Mouse (Mus musculus) MEL (cell line): ENCODE data around the gene Dnajc11. TPM values are rescaled to one million over a fixed set of nuclear protein-coding genes. Genes with fewer than 3 reads are reported as not detected.

Experiments
- DNase-seq: peaks from one replicate; pipeline ENCODE4 v3.0.0; 2011; ENCODE audit warnings: low read depth, low spot score
- H3K27ac ChIP-seq: 2 replicates; pipeline ENCODE4 v1.5.1; 2012; ENCODE audit warnings: low read depth, mild to moderate bottlenecking, control low read depth, low read length, moderate library complexity; ENCODE audit not compliant: control insufficient read depth
- H3K27me3 ChIP-seq, 2 experiments: fragments of 150-350 bp in 1 of 2; sonication (generic) in 1 of 2; 2 replicates each; pipeline ENCODE4 v1.6.1; 2012; ENCODE audit warnings: low read length in 2 of 2, mild to moderate bottlenecking in 2 of 2, improper control_type of control experiment in 1 of 2, moderate library complexity in 1 of 2; ENCODE audit not compliant: insufficient read depth in 2 of 2, control insufficient read depth in 1 of 2
- H3K36me3 ChIP-seq, 2 experiments: 2 replicates each; pipeline ENCODE4 v1.6.1; 2012 to 2014; ENCODE audit warnings: low read length in 2 of 2, improper control_type of control experiment in 1 of 2, inconsistent platforms in 1 of 2, mild to moderate bottlenecking in 1 of 2; ENCODE audit not compliant: insufficient read depth in 2 of 2, control insufficient read depth in 1 of 2
- H3K4me1 ChIP-seq, 2 experiments: fragments of 150-350 bp in 1 of 2; sonication (generic) in 1 of 2; 2 replicates each; pipeline ENCODE4 v1.6.1; 2012; ENCODE audit warnings: low read length in 2 of 2, improper control_type of control experiment in 1 of 2, mild to moderate bottlenecking in 1 of 2; ENCODE audit not compliant: insufficient read depth in 2 of 2, control insufficient read depth in 1 of 2
- H3K4me3 ChIP-seq, 2 experiments: fragments of 150-350 bp in 1 of 2; sonication (generic) in 1 of 2; 2 replicates each; pipeline ENCODE4 v1.5.1; 2012; ENCODE audit warnings: low read depth in 2 of 2, low read length in 2 of 2, mild to moderate bottlenecking in 2 of 2, moderate library complexity in 2 of 2, control low read depth in 1 of 2, improper control_type of control experiment in 1 of 2; ENCODE audit not compliant: control insufficient read depth in 1 of 2, insufficient read depth in 1 of 2
- H3K79me2 ChIP-seq: 2 replicates; pipeline ENCODE4 v1.6.1; 2012; ENCODE audit warnings: mild to moderate bottlenecking, low read length, moderate library complexity; ENCODE audit not compliant: control insufficient read depth, poor library complexity, insufficient read depth
- H3K9ac ChIP-seq: 2 replicates; pipeline ENCODE4 v1.6.1; 2012; ENCODE audit warnings: low read depth, mild to moderate bottlenecking, control low read depth, low read length, moderate library complexity; ENCODE audit not compliant: control insufficient read depth, poor library complexity, severe bottlenecking
- H3K9me3 ChIP-seq: fragments of 150-350 bp; sonication (generic); replicated peaks from 2 replicates; pipeline ENCODE4 v1.6.1; 2012; ENCODE audit warnings: mild to moderate bottlenecking, low read length, improper control_type of control experiment, moderate library complexity; ENCODE audit not compliant: insufficient read depth
- CHD1 ChIP-seq: IDR thresholded peaks from 2 replicates; pipeline ENCODE4 v1.6.1; 2012; ENCODE audit warnings: low read depth, mild to moderate bottlenecking, inconsistent platforms, low read length, improper control_type of control experiment
- CHD2 ChIP-seq: IDR thresholded peaks from 2 replicates; pipeline ENCODE4 v1.6.1; 2011; ENCODE audit warnings: low read length, improper control_type of control experiment
- CTCF ChIP-seq, 3 experiments: IDR thresholded peaks in 2 of 3; conservative IDR thresholded peaks in 1 of 3; 2 replicates each; pipeline ENCODE4 v1.5.1; 2011 to 2012; ENCODE audit warnings: low read length in 3 of 3, low read depth in 2 of 3, mild to moderate bottlenecking in 2 of 3, improper control_type of control experiment in 1 of 3, inconsistent platforms in 1 of 3, mixed read lengths in 1 of 3, moderate library complexity in 1 of 3; ENCODE audit not compliant: control insufficient read depth in 1 of 3, insufficient read depth in 1 of 3, poor library complexity in 1 of 3, severe bottlenecking in 1 of 3
- E2F4 ChIP-seq: IDR thresholded peaks from 2 replicates; pipeline ENCODE4 v1.6.1; 2011; ENCODE audit warnings: low read depth, low read length, improper control_type of control experiment, borderline replicate concordance
- ELF1 ChIP-seq: IDR thresholded peaks from 2 replicates; pipeline ENCODE4 v1.6.1; 2014; ENCODE audit warnings: low read depth, mild to moderate bottlenecking, inconsistent platforms, low read length, improper control_type of control experiment, moderate library complexity
- EP300 ChIP-seq, 2 experiments: IDR thresholded peaks; 2 replicates each; pipeline ENCODE4 v1.6.1; 2011; ENCODE audit warnings: improper control_type of control experiment in 2 of 2, low read length in 2 of 2, low read depth in 1 of 2, mild to moderate bottlenecking in 1 of 2
- GABPA ChIP-seq: IDR thresholded peaks from 2 replicates; pipeline ENCODE4 v1.6.1; 2012; ENCODE audit warnings: low read depth, mild to moderate bottlenecking, inconsistent platforms, low read length, improper control_type of control experiment, moderate library complexity
- GATA1 ChIP-seq: IDR thresholded peaks from 2 replicates; pipeline ENCODE4 v1.6.1; 2011; ENCODE audit warnings: low read depth, low read length, improper control_type of control experiment
- JUND ChIP-seq: IDR thresholded peaks from 2 replicates; pipeline ENCODE4 v1.6.1; 2011; ENCODE audit warnings: low read depth, mild to moderate bottlenecking, improper control_type of control experiment, low read length
- KAT2A ChIP-seq: conservative IDR thresholded peaks from 2 replicates; pipeline ENCODE4 v1.6.1; 2012; ENCODE audit warnings: low read depth, low read length, improper control_type of control experiment, inconsistent platforms
- MAFK ChIP-seq: IDR thresholded peaks from 2 replicates; pipeline ENCODE4 v1.6.1; 2011; ENCODE audit warnings: low read depth, mild to moderate bottlenecking, low read length, improper control_type of control experiment, borderline replicate concordance
- MAZ ChIP-seq: IDR thresholded peaks from 2 replicates; pipeline ENCODE4 v1.6.1; 2012; ENCODE audit warnings: low read depth, mild to moderate bottlenecking, inconsistent platforms, low read length, improper control_type of control experiment
- MEF2A ChIP-seq: IDR thresholded peaks from 2 replicates; pipeline ENCODE4 v1.6.1; 2014; ENCODE audit warnings: low read depth, mild to moderate bottlenecking, inconsistent platforms, low read length, improper control_type of control experiment; ENCODE audit not compliant: poor library complexity, insufficient replicate concordance, severe bottlenecking; ENCODE audit errors: extremely low read depth
- MXI1 ChIP-seq: IDR thresholded peaks from 2 replicates; pipeline ENCODE4 v1.6.1; 2011; ENCODE audit warnings: mild to moderate bottlenecking, low read depth, low read length, improper control_type of control experiment
- MYC ChIP-seq: IDR thresholded peaks from 2 replicates; pipeline ENCODE4 v1.6.1; 2011; ENCODE audit warnings: low read depth, mild to moderate bottlenecking, low read length, improper control_type of control experiment, moderate library complexity
- NELFE ChIP-seq: IDR thresholded peaks from 2 replicates; pipeline ENCODE4 v1.6.1; 2011; ENCODE audit warnings: low read depth, low read length, improper control_type of control experiment
- NRF1 ChIP-seq: IDR thresholded peaks from 2 replicates; pipeline ENCODE4 v1.6.1; 2014; ENCODE audit warnings: low read depth, mild to moderate bottlenecking, inconsistent platforms, low read length, improper control_type of control experiment, moderate library complexity; ENCODE audit not compliant: poor library complexity, insufficient read depth, severe bottlenecking
- POLR2A ChIP-seq, 2 experiments: IDR thresholded peaks; 2 replicates each; pipeline ENCODE4 v1.6.1; 2011 to 2012; ENCODE audit warnings: low read length in 2 of 2, mild to moderate bottlenecking in 2 of 2, control low read depth in 1 of 2, improper control_type of control experiment in 1 of 2, low read depth in 1 of 2, moderate library complexity in 1 of 2; ENCODE audit not compliant: control insufficient read depth in 1 of 2, insufficient read depth in 1 of 2, poor library complexity in 1 of 2
- POLR2AphosphoS2 ChIP-seq: IDR thresholded peaks from 2 replicates; pipeline ENCODE4 v1.6.1; 2011; ENCODE audit warnings: low read length, improper control_type of control experiment
- RCOR1 ChIP-seq: IDR thresholded peaks from 2 replicates; pipeline ENCODE4 v1.6.1; 2012; ENCODE audit warnings: low read depth, mild to moderate bottlenecking, inconsistent platforms, low read length, improper control_type of control experiment
- SIN3A ChIP-seq: IDR thresholded peaks from 2 replicates; pipeline ENCODE4 v1.6.1; 2012; ENCODE audit warnings: low read length, improper control_type of control experiment, inconsistent platforms
- TAL1 ChIP-seq: IDR thresholded peaks from 2 replicates; pipeline ENCODE4 v1.6.1; 2012; ENCODE audit warnings: mild to moderate bottlenecking, inconsistent platforms, low read length, moderate library complexity, mixed read lengths
- TBP ChIP-seq: IDR thresholded peaks from 2 replicates; pipeline ENCODE4 v1.8.0; 2011; ENCODE audit warnings: low read depth, low read length, improper control_type of control experiment
- TCF12 ChIP-seq: IDR thresholded peaks from 2 replicates; pipeline ENCODE4 v1.6.1; 2014; ENCODE audit warnings: low read depth, mild to moderate bottlenecking, inconsistent platforms, low read length, improper control_type of control experiment, moderate library complexity
- USF2 ChIP-seq, 2 experiments: IDR thresholded peaks; 2 replicates each; pipeline ENCODE4 v1.6.1; 2011 to 2012; ENCODE audit warnings: improper control_type of control experiment in 2 of 2, low read length in 2 of 2, borderline replicate concordance in 1 of 2, inconsistent platforms in 1 of 2, low read depth in 1 of 2, mild to moderate bottlenecking in 1 of 2; ENCODE audit not compliant: insufficient read depth in 1 of 2
- ZC3H11A ChIP-seq: IDR thresholded peaks from 2 replicates; pipeline ENCODE4 v1.6.1; 2012; ENCODE audit warnings: low read depth, mild to moderate bottlenecking, inconsistent platforms, low read length, improper control_type of control experiment
- ZKSCAN1 ChIP-seq: IDR thresholded peaks from 2 replicates; pipeline ENCODE4 v1.6.1; 2012; ENCODE audit warnings: low read depth, mild to moderate bottlenecking, inconsistent platforms, low read length, improper control_type of control experiment, moderate library complexity
- ZMIZ1 ChIP-seq: IDR thresholded peaks from 2 replicates; pipeline ENCODE4 v1.6.1; 2012; ENCODE audit warnings: low read depth, mild to moderate bottlenecking, inconsistent platforms, low read length, improper control_type of control experiment, moderate library complexity
- ZNF384 ChIP-seq: IDR thresholded peaks from 2 replicates; pipeline ENCODE4 v1.6.1; 2012; ENCODE audit warnings: low read depth, mild to moderate bottlenecking, inconsistent platforms, low read length, improper control_type of control experiment
- polyA plus RNA-seq, 2 experiments: library from polyadenylated mRNA; stranded (reverse) in 1 of 2; unstranded in 1 of 2; fragments of >175 nt in 1 of 2; fragments of >200 nt in 1 of 2; gene quantifications; 2 replicates each; pipeline versions ENCODE4 v1.2.1 to v1.2.4; 2012; ENCODE audit warnings: low replicate concordance in 2 of 2, low read depth in 1 of 2; ENCODE audit not compliant: insufficient read length in 2 of 2, insufficient read depth in 1 of 2, missing spikeins in 1 of 2
- total RNA-seq: library from RNA; depleted of rRNA; stranded (reverse); fragments of 300-350 nt; gene quantifications from 2 replicates; pipeline ENCODE4 v1.2.3, GENCODE M21; 2012

The Dnajc11 gene
- total and polyA plus RNA-seq, 3 experiments, result 128 to 278 (median 157) TPM

DNA sequence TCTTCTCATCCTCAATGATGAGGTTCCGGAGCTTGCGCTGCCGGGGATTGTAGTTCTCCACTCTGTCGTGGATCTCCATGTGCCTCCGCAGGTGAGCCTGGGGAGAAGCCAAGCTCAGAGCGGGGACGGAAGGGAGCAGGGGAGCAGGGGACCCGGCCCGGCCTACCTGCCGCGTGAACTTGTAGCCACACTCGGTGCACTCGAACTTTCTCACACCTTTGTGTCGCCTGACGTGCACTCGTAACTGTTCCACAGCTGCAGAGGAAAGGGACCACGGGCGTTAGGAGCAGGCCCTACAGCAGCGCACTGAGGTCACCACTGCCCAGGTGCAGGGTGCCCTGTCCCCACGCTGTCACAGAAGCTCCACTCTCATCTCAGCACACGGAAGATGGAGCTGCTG is 86.5 kb downstream of the Dnajc11 start:
- H3K27me3 ChIP-seq, result no peaks in the 10 kb centered on the region
- no peak overlapping the region for H3K9ac ChIP-seq
- H3K79me2 ChIP-seq, result peaks cover 8% of the 10 kb centered on the region
- H3K27ac ChIP-seq, result no peak overlapping the region
- no peak for TF ChIP-seq RCOR1
- TF ChIP-seq KAT2A, result no peak
- TF ChIP-seq ELF1, result no peak
- no peak for TF ChIP-seq ZC3H11A
- no peak for TF ChIP-seq TAL1
- no peak for TF ChIP-seq SIN3A
- no peak for TF ChIP-seq ZNF384
- TF ChIP-seq CHD1, result no peak
- TF ChIP-seq MEF2A, result no peak
- TF ChIP-seq MAZ, result no peak
- TF ChIP-seq JUND, result no peak
- TF ChIP-seq ZMIZ1, result no peak
- no peak for TF ChIP-seq USF2 (IDR thresholded peaks at IDR 0.05; ENCODE audit: borderline replicate concordance in 1 of 2, insufficient read depth in 1 of 2, low read depth in 1 of 2, low read length in 2 of 2)
- no peak for TF ChIP-seq POLR2A (IDR thresholded peaks at IDR 0.05; ENCODE audit: control insufficient read depth in 1 of 2, insufficient read depth in 1 of 2, low read depth in 1 of 2, low read length in 2 of 2, poor library complexity in 1 of 2)
- TF ChIP-seq ZKSCAN1, result no peak
- no peak for TF ChIP-seq MXI1
- no peak for TF ChIP-seq NELFE
- no peak for TF ChIP-seq GATA1
- TF ChIP-seq MAFK, result no peak
- no peak for TF ChIP-seq GABPA
- no peak for DNase-seq
- H3K36me3 ChIP-seq, result peaks cover under 1 to 2% of the 10 kb centered on the region in 2 experiments; a peak in 1 of 4 replicates
- H3K9me3 ChIP-seq, result no peaks in the 10 kb centered on the region
- H3K4me3 ChIP-seq, result no peak overlapping the region
- H3K4me1 ChIP-seq, result peaks cover 0 to 6% of the 10 kb centered on the region in 2 experiments; a peak in 1 of 4 replicates

DNA sequence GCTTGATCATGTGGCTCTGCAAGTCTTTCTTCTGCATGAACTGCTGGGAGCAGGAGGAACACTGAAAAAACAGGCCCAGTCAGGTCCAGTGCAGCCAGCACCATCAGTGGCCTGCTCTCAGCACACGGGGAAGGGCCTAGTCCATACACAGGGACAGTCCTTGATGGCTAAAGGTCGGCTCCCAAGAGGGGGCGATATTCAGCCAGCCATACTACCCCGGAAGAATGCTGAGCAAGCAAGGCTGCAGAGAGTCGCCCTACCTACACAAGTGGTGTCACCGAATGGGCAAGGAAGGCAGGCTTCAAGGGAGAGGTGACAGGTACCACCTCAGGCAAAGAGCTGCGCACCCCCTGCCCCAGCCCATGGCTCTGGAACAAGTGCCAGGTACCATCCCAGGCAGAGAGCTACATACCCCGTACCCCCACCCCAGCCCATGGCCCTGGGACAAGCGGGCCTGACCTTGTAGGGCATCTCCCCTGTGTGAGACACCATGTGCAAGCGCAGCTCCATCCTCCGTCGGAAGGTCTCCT is 88.1 kb downstream of the Dnajc11 start:
- H3K9me3 ChIP-seq, result no peaks in the 10 kb centered on the region
- H3K36me3 ChIP-seq, result peaks cover 0 to 14% of the 10 kb centered on the region in 2 experiments; a peak in 2 of 4 replicates
- TF ChIP-seq CHD2, result no peak
- TF ChIP-seq MYC, result no peak
- TF ChIP-seq POLR2A (IDR thresholded peaks at IDR 0.05; ENCODE audit: control insufficient read depth in 1 of 2, insufficient read depth in 1 of 2, low read depth in 1 of 2, low read length in 2 of 2, poor library complexity in 1 of 2), result no peak
- peak in 2 of 3 experiments; percentile 6 to 26; a peak in 2 of 6 replicates for TF ChIP-seq CTCF (IDR thresholded peaks at IDR 0.05 in 2 of 3, conservative IDR thresholded peaks at IDR 0.05 in 1 of 3; ENCODE audit: control insufficient read depth in 1 of 3, insufficient read depth in 1 of 3, low read depth in 2 of 3, low read length in 3 of 3, poor library complexity in 1 of 3, severe bottlenecking in 1 of 3)
- 0 out of 2 replicates have a peak, but pooled peaks have one; percentile 25 for TF ChIP-seq MAFK
- no peak for TF ChIP-seq NRF1
- TF ChIP-seq USF2 (IDR thresholded peaks at IDR 0.05; ENCODE audit: borderline replicate concordance in 1 of 2, insufficient read depth in 1 of 2, low read depth in 1 of 2, low read length in 2 of 2), result no peak
- no peak for TF ChIP-seq EP300 (IDR thresholded peaks at IDR 0.05; ENCODE audit: low read depth in 1 of 2, low read length in 2 of 2)
- TF ChIP-seq POLR2AphosphoS2, result no peak
- no peak for TF ChIP-seq E2F4
- TF ChIP-seq TBP, result no peak
- no peak for TF ChIP-seq JUND
- no peak for TF ChIP-seq TCF12
- TF ChIP-seq GABPA, result no peak
- no peak for TF ChIP-seq MXI1
- H3K9ac ChIP-seq, result no peak overlapping the region
- H3K79me2 ChIP-seq, result peaks cover 23% of the 10 kb centered on the region
- H3K27ac ChIP-seq, result no peak overlapping the region
- peaks cover 0 to 21% of the 10 kb centered on the region in 2 experiments; a peak in 3 of 4 replicates for H3K4me1 ChIP-seq
- no peak overlapping the region for H3K4me3 ChIP-seq
- no peak for DNase-seq
- no peaks in the 10 kb centered on the region for H3K27me3 ChIP-seq
